Mouse (Mus musculus): ENCODE data around the gene Catsper1. TPM values are rescaled to one million over a fixed set of nuclear protein-coding genes. Genes with fewer than 3 reads are reported as not detected.

Gene Catsper1
- not detected for total RNA-seq (2021)
- long read RNA-seq, experiment 1: 0 reads
- long read RNA-seq, experiment 2: 0 reads

DNA sequence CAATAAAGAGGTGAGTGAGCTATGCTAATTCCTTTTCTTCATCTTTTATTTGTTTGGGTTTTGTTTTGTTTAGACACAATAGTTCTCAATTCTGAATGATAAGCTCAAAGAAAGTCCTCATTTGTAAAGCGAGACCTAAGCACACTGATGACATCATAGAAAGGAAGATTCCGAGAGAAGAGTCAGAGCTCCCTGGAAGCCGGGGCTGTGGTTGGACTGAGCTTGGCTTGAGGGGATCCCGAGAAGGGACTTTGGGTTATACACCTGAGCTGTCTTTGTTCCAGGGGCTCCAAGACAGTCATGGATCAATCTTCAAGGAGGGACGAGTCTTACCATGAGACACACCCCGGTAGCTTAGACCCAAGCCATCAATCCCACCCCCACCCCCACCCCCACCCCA is at the start of gene Catsper1:
Gene Catsper1 (plus strand): TSS at position 301 of the 400 bp plus-strand sequence.
- intact Hi-C loops (cut with DNase I): no loop called here
- DNase-seq: no peak

DNA sequence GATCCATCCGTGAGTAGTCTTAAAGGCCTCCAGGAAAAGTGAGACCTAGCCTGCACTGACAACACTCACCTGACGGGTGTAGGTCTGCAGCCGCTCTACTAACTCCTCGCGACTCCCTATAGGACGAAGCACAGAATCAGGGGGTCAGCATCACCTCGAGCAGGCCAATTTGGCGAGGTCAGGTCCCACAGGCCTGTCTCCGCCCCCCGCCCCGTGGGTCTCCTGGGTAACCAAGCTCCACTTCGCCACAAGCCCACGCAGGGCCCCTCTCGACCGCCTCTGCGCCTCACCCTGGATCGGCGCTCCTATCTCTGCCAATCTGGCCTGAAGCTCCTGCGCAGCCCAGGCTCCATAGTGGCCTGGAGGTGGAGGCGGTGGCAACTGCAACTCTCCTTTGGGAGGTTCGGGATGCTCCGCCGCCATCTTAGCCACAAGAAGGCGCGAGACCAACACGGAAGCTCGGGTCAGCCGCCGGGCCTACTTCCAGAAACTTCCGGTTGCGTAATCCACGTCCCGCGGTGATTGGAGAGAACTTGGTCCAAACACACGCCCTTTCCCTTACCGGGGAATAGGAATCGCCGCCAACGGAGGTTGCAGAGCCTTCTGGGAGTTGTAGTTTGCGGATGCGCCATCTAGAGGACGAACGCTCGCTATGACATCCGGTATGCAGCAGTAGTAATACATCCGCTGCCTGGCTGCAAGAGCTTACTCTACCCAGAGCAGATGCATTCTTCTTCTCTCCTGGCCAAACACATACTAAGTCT is 40.4 kb upstream of the Catsper1 start, which contains the start of gene Sf3b2:
Gene Sf3b2 (minus strand): TSS at position 484 of the 764 bp plus-strand sequence.
- intact Hi-C loops (cut with DNase I): no loop called here
- DNase-seq: peak; percentile 97 to 98

DNA sequence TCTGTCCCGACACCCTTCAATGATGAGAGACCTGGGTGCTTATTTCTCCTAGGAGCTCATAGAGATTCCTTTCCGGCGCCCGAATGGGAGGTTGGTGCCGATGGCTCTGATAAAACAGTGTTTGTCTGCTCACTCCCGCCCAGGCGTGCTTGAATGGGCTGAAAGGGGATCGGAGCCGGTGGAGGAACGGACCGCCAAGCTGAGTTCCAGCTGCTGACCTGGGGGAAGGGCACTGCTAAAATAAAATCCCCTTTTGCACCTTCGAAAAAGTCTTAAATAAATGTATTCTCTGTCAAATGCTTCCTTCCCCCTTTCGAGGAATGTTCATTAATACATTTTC is 39.8 kb upstream of the Catsper1 start:
- DNase-seq: no peak
- intact Hi-C loops (cut with DNase I): no loop called here

DNA sequence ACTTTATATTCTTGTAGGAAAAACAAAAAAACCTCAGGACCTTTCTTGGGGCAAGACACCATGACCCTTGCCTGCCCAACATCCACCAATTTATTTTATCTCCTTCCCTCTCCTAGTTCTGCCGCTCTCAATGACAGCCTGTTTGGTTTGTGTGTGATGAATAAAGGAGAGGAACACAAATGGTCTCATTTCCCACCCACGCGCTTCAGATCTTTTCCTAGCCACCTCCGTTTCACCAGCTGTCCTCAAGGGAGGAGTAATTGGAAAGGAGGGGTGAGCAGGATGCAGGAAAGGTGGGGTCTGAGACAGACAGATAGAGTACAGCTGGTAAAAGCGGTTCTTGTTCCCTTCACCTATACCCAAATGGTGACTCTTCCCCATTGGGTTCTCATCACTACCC is 38.9 kb upstream of the Catsper1 start:
- intact Hi-C loops (cut with DNase I): no loop called here
- DNase-seq: no peak

DNA sequence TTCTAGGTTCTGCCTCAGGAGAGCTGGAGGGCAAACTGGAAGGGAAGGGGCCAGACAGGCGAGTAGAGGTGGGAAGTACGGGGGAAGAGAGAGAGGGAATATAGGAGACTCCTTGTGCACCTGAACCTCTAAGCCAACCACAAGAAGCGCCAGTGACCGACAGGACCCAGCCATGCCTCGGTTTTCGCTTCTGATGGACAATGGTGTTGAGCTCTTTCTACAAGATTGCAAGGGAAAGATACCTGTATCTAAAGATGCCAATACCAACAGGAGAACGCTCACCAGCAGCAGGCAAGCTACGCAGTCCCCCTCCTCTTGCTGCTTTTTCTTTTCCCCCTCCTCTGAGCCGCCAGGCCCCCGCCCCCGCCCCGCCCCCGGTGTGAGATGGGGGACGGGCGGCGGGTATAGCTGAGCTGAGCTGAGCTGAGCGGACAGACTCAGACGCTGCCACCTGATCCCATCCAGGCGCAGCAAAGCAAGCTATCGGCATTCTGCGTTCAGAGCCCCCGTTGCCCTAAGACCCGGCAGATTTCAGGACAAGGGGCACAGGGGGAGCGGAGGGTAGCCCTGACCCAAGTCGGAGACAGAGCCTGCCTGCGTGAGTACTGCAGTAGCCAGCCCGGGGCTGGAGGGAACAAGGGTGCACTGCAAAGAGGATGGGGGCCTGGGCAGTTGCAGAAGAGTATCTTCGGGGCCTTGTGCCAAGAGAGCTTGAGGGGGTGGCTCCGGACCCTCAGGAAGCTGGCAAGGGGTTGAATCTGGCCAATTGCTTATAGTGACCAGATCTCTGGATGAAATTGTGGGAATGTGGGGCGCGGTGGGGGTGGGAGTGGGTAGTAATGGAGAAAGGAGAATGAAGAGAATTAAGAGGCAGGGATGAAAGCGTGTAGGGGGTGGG is 37.4 kb upstream of the Catsper1 start, which contains the start of gene Gal3st3:
Gene Gal3st3 (plus strand): TSS at position 429 of the 898 bp plus-strand sequence.
- intact Hi-C loops (cut with DNase I): no loop called here
- no peak for DNase-seq

DNA sequence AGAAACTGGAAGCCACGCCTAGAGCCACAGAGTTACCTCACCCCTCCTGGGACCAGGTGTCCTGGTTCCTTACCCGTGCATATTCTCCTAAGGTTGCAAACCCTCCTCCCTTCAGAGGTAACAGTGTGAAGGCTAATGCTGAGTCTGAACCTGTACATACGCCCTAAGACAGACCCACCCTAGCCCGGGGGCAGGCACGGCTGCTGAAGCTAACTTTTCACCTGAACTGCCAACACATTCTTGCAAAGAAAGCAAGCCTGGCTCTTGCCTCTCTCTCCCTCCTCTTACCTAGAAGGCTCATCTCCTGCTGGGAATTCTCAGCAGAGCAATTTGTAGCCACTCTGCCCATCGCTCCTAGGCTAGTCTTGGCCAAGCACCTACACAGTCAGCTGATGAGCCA is 35.0 kb upstream of the Catsper1 start:
- intact Hi-C loops (cut with DNase I): no loop called here
- DNase-seq: no peak

DNA sequence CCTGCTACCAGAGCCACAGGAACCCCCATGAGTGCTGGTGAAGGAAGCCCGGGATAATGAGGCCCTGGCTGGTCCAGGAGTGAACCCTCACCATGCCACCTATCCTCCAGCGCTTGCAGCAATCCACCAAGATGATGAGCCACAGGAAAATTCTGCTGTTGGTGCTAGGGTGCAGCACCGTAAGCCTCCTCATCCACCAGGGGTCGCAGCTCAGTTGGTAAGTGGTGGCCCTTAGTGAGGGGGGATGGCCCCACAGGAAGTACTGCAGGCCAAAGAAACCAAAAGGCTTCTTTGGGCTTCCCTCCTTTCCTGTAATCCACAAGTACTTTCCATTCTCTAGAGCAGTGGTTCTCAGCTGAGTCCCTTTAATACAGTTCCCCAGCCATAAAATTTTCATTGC is 33.1 kb upstream of the Catsper1 start:
- no peak for DNase-seq
- intact Hi-C loops (cut with DNase I): no loop called here

DNA sequence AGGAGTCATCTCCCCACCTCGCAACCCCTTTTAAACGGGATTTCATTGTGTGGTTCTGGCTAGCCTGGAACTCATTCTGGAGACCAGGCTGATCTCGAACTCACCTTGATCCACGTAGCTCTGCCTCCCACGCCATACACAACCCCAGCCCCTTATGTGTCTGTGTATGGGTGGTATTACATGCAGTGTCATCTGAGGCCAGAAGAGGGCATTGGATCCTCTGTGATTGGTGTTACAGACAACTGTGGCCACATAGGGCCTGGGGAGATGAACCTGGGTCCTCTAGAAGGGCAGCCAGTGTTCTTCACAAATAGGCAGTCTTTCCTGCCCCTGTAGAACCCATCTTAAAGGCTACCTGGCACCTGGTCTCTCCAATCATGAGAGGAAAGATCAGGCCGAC is 29.3 kb upstream of the Catsper1 start:
- no peak for DNase-seq

DNA sequence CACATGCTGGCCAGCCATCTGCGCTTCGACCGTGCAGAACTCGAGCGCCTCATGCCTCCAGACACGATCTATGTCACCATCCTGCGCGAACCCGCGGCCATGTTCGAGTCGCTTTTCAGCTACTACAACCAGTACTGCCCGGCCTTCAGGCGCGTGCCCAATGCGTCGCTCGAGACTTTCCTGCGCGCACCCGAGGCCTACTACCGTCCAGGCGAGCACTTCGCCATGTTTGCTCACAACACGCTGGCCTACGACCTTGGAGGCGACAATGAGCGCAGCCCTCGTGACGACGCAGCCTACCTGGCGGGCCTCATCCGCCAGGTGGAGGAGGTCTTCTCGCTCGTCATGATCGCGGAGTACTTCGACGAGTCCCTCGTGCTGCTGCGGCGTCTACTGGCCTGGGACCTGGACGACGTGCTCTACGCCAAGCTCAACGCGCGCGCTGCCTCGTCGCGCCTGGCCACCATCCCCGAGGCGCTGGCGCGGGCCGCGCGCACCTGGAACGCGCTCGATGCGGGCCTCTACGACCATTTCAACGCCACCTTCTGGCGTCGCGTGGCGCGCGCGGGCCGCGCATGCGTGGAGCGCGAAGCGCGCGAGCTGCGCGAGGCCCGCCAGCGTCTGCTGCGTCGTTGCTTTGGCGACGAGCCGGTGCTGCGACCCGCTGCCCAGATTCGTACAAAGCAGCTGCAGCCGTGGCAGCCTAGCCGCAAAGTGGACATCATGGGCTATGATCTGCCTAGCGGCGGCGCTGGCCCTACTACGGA is 28.4 kb upstream of the Catsper1 start:
- no peak for DNase-seq
- intact Hi-C loops (cut with DNase I): no loop called here

More for the DNA sequence above, 29.3 kb upstream of the Catsper1 start:
- intact Hi-C loops (cut with DNase I): no loop called here

DNA sequence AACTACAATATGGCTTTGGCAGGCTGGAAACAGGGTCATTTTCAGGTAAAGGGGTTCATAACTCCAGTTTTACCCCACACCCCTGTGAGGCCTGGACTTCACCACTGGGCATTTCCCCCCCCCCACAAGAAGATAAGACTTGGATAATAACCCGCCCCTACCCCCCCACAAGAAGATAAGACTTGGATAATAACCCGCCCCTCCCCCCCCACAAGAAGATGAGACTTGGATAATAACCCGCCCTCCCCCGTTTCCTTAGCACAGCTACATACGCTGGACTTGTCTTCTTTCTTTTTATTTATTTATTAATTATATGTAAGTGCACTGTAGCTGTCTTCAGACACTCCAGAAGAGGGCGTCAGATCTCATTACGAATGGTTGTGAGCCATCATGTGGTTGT is 26.5 kb upstream of the Catsper1 start:
- DNase-seq: no peak
- intact Hi-C loops (cut with DNase I): no loop called here

DNA sequence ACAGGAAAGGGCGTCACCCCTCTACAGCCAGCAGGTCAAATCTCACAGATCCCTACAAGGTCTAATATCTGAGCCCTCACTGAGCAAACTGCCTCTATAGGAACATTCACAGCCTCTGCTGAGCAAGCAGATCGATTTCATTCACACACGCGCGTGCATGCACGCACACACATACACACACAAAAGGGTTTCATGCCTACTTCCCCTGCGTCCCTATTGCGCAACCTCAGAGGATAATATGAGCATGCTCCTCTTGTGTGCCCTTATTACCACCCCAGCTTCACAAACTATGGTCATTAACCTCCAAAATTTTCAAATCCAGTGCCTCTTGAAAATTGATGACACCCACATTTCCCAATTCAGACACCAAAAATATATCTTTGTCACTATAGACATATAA is 22.4 kb upstream of the Catsper1 start:
- intact Hi-C loops (cut with DNase I): no loop called here
- no peak for DNase-seq

DNA sequence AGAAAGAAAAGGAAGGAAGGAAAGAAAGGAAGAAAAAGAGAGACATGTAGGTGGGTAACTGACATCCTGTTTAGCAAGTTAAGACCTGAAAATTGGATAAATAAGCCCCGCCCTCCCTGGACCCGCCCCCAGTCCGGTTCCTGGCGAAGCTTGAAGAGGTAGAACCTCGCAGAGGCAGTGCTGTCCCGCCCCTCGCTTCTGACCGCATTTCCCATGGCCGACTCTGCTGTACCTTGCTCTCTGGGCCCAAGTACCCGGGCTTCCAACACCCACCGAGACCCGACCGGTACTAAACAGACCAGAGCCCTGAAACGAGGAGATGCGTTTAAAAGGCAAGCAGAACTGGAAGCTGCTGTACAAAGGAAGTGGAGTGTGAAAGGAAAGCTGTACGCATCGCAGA is 11.7 kb upstream of the Catsper1 start:
- no peak for DNase-seq
- intact Hi-C loops (cut with DNase I): no loop called here

DNA sequence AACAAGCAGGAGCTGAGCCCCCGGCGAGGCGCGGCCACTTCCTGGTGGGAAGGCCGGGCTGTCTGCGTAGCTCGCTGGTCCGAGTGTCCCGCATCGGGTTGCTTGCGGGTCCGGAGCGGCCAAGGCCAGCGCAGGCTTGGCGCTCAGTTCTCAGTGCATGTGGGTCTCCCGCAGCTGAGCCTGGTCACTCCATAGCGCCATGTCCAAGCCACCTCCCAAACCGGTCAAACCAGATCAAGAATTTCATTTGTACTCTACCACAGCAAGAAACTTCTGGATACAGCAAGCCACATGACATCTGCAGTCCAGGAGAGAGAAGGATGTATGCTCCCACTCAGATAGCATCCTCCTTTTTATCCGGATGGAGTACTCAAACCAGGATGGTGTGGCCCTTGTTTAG is 7.6 kb upstream of the Catsper1 start:
- DNase-seq: no peak
- intact Hi-C loops (cut with DNase I): no loop called here

DNA sequence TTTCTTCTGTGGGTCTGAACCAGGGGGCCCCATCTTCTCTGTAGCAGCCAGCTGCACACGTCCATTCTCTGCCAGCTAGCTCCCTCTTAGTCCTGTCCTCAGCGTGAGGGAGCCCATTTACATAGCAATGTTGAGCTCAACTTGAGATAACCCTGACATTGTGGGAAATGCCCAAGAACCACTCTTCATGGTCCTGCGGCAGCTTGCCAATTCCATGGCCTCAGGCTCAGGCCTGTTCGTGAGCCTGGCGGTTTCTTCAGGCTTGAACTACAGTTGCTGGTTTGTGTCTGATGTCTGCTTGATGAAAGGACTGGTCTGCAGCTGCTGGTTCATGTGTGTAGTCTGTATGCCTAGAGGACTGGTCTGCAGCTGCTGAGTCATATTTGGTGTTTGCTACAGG is 800 bp upstream of the Catsper1 start:
- DNase-seq: no peak
- intact Hi-C loops (cut with DNase I): no loop called here

DNA sequence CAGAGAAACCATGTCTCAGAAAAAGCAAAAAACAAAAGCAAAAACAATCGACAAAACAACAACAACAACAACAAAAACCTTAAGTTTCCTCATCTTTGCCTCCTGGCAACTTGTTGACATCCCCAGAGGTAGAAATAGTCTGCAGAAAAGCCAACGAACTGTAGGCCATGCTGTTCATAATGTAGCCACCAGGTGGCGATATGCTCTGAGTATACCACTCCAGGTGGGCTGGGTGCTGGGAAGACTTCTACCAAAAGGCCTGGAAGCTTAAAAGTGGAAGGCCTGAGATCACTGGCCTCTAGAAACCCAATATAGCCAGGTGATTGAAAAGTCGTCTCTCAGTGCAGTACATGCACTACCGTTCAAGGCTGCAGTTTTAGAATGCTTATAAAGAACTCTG is 2.4 kb downstream of the Catsper1 start:
- intact Hi-C loops (cut with DNase I): no loop called here
- DNase-seq: peak; percentile 73 to 74

DNA sequence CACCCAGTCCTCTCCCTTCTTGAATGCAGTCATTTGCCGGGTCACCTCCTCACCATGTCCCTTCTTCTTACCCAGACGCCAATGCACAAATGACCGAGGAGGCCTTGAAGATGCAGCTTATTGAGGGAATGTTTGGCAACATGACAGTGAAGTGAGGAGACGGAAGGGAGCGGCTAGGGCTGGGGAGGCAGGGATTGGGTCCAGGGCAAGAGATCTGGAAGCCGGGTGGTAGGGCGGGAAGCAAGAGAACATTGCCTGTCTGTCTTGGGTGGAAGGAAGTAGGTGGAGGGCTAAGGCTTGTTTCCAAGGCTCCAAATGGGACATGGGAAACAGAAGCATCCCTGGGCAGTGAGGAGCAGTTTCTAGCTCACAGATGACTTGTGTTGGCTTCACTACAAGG is 5.8 kb downstream of the Catsper1 start:
- intact Hi-C loops (cut with DNase I): no loop called here
- no peak for DNase-seq

DNA sequence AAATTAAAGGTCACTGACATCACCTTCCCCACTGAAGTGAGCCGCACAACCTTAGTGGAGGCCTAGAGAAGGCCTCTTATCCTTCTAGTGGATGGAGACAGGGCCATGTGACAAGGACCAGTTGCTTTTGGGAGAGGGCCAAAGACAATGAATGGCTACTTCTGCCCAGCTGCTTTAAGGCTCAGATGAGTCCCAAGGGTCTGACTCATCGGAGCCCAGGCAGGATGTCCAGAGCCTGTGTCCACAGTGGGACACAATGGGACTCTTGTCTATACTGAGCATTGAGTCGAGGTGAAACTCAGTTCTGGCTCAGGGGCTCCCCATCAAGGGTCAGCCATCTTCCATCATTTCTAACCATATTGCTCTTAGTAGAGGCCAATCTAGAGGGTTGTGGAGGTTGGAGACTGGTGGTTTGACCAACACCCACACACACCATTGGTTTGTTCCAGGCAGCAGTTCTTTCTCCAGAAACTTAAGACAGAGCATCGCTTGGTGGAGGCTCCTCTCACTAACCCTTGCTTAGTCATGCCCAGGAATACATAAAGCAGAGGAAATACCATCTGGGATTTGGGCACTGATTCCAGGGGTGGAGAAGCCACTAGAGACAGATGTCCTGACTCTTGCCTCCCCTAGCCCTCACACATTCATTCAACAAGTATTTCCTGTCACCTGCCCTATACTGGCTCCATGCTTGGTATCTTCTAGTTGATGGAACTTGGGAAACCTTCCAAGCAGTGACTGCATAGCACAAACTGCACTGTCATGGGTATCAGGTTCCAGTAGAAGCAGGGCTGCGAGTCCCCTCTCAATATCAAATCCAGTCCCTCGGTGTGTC is 10.0 kb downstream of the Catsper1 start:
- no peak for DNase-seq
- intact Hi-C loops (cut with DNase I): no loop called here

DNA sequence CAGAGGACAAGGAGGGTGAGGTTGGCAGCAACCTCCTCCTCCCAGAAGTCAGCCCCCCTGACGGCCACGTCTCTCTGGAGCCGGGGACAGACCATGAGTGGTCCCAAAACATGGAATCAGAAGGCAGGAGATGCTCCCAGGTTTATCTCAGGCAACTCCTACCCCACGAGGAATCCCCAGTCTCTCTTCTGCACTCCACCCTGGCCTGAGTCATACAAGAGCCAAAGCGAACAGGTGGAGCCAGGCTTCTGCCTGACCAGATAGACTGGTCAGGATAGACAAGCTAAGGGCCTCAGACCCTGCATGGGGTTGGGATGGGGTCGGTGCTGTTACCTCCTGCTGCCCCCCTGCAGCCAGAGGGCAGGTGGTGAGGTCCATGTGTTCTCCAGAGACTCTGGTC is 12.5 kb downstream of the Catsper1 start:
- DNase-seq: no peak
- intact Hi-C loops (cut with DNase I): no loop called here

DNA sequence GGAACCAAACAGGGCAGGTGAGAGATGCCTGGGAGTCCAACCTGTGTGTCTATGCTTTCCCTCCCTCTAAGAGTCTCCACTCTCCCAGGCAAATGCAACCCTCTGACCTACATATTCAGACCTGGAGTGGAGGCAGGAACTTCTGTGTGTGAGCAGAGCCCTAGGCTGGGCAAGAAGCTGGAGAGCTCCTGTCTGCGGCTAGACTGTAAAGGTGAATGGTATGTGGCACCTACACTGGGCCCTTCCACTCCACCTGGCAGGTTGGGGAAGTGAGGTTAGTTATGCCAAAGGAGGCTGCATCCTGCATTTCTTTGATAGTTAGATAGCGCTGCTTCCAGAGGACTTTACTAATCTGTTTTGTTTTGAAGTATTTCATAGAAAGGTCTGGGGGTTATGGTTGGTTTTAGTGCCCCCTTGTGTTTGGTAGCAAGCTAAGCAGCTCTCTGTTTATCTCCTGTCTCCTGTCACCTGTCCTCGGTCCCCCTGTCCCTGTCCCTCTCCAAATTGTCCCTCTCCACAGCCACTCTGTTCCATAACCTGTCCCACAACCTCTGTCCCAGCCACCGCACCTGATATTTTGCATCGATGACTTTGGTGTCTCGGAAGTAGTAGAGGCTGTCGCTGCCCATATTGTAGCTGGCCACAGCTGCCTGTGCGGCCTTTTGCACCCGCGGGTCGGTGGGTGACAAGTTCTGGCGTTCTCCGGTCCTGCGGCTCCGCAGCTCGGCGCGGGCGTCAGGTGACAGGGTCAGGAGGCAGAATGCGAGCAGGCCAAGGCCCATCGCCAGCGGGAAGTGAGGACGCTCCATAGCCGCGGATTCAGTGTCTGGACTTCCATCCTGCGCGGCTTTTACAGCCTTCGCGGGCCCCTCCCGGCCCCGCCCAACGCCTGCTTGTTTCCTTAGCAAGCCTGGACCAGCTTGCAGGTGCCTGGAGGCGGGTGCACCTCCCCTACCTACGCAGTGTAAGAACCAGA is 13.3 kb downstream of the Catsper1 start:
- DNase-seq: peak in 1 of 2 experiments; percentile 32

More for the DNA sequence above, 13.3 kb downstream of the Catsper1 start:
- intact Hi-C loops (cut with DNase I): no loop called here
